Mouse (Mus musculus): ENCODE measurements around the gene Tlr3. TPM values are rescaled to one million over a fixed set of nuclear protein-coding genes. Genes with fewer than 3 reads are reported as not detected.

Gene Tlr3
- polyA plus RNA-seq (2014; fragmentation: Nextera tagmentation; extraction: Ambion mirVana) = 0.65 and 2.0 TPM in 2 replicates

- Histone ChIP-seq H3K9ac (replicated peaks; ENCODE audit: low read length) (no peak within 1 kb of the TSS), H3K27ac (replicated peaks; ENCODE audit: low read depth, low read length) (no peak within 1 kb of the TSS), H3K36me3 (ENCODE audit: control insufficient read depth, insufficient read depth, low read length) (no peaks in the 10 kb centered on the region), H3K4me3 (replicated peaks; ENCODE audit: low read depth, low read length) (peak within 1 kb of the TSS; percentile 3; the same call in 1 of the 2 replicates), H3K4me2 (ENCODE audit: low read length) (peak within 1 kb of the TSS; percentile 53), H3K4me1 (ENCODE audit: control insufficient read depth, insufficient read depth, low read length) (no peaks in the 10 kb centered on the region), H3K9me3 (ENCODE audit: control insufficient read depth, low read length) (no peaks in the 10 kb centered on the region), H3K27me3 (ENCODE audit: control insufficient read depth, insufficient read depth, low read length) (no peaks in the 10 kb centered on the region)
- 74% methylated on average over 2 of the region's 2 CpGs for WGBS
- DNase-seq (no peak), ATAC-seq (ENCODE audit: low FRiP score, low TSS enrichment) (no peak)
These were observed at the start of gene Tlr3 for GRCm38 (mm10) chr8:45410882-45411281. Gene Tlr3, minus strand, starts transcription at chr8:45411080.

- no peak overlapping the region for H3K9ac ChIP-seq (replicated peaks; ENCODE audit: low read length)
- no peak overlapping the region for H3K4me3 ChIP-seq (replicated peaks; ENCODE audit: low read depth, low read length)
- H3K9me3 ChIP-seq (ENCODE audit: control insufficient read depth, low read length) = no peaks in the 10 kb centered on the region
- no peaks in the 10 kb centered on the region for H3K27me3 ChIP-seq (ENCODE audit: control insufficient read depth, insufficient read depth, low read length)
- H3K4me1 ChIP-seq (ENCODE audit: control insufficient read depth, insufficient read depth, low read length) = no peaks in the 10 kb centered on the region
- H3K36me3 ChIP-seq (ENCODE audit: control insufficient read depth, insufficient read depth, low read length) = no peaks in the 10 kb centered on the region
- DNase-seq (no peak), ATAC-seq (ENCODE audit: low FRiP score, low TSS enrichment) (no peak)
- no peak overlapping the region for H3K27ac ChIP-seq (replicated peaks; ENCODE audit: low read depth, low read length)
- H3K4me2 ChIP-seq (ENCODE audit: low read length) = no peak overlapping the region
These were observed 47.0 kb upstream of the Tlr3 start for GRCm38 (mm10) chr8:45457874-45458273.

GRCm38 (mm10) chr8:45454426-45454825 lies 43.5 kb upstream of the Tlr3 start:
- Histone ChIP-seq H3K4me2 (ENCODE audit: low read length) (no peak overlapping the region), H3K4me1 (ENCODE audit: control insufficient read depth, insufficient read depth, low read length) (no peaks in the 10 kb centered on the region), H3K9ac (replicated peaks; ENCODE audit: low read length) (no peak overlapping the region), H3K27me3 (ENCODE audit: control insufficient read depth, insufficient read depth, low read length) (no peaks in the 10 kb centered on the region), H3K27ac (replicated peaks; ENCODE audit: low read depth, low read length) (no peak overlapping the region), H3K36me3 (ENCODE audit: control insufficient read depth, insufficient read depth, low read length) (no peaks in the 10 kb centered on the region), H3K9me3 (ENCODE audit: control insufficient read depth, low read length) (no peaks in the 10 kb centered on the region), H3K4me3 (replicated peaks; ENCODE audit: low read depth, low read length) (no peak overlapping the region)
- ATAC-seq (ENCODE audit: low FRiP score, low TSS enrichment) (peak; percentile 81; the same call in 1 of the 2 replicates), DNase-seq (peak; percentile 92)
- WGBS = 63% methylated on average over 6 of the region's 6 CpGs

- no peak overlapping the region for H3K4me3 ChIP-seq (replicated peaks; ENCODE audit: low read depth, low read length)
- H3K27ac ChIP-seq (replicated peaks; ENCODE audit: low read depth, low read length) = no peak overlapping the region
- no peak overlapping the region for H3K4me2 ChIP-seq (ENCODE audit: low read length)
- no peaks in the 10 kb centered on the region for H3K27me3 ChIP-seq (ENCODE audit: control insufficient read depth, insufficient read depth, low read length)
- H3K9me3 ChIP-seq (ENCODE audit: control insufficient read depth, low read length) = no peaks in the 10 kb centered on the region
- WGBS = 88% methylated on average over 3 of the region's 3 CpGs
- DNase-seq (no peak), ATAC-seq (ENCODE audit: low FRiP score, low TSS enrichment) (no peak)
- H3K36me3 ChIP-seq (ENCODE audit: control insufficient read depth, insufficient read depth, low read length) = no peaks in the 10 kb centered on the region
- no peak overlapping the region for H3K9ac ChIP-seq (replicated peaks; ENCODE audit: low read length)
- H3K4me1 ChIP-seq (ENCODE audit: control insufficient read depth, insufficient read depth, low read length) = no peaks in the 10 kb centered on the region
These were observed 41.2 kb upstream of the Tlr3 start for GRCm38 (mm10) chr8:45452115-45452514.

- Histone ChIP-seq H3K9ac (replicated peaks; ENCODE audit: low read length) (no peak overlapping the region), H3K27ac (replicated peaks; ENCODE audit: low read depth, low read length) (no peak overlapping the region), H3K4me1 (ENCODE audit: control insufficient read depth, insufficient read depth, low read length) (no peaks in the 10 kb centered on the region), H3K36me3 (ENCODE audit: control insufficient read depth, insufficient read depth, low read length) (no peaks in the 10 kb centered on the region), H3K27me3 (ENCODE audit: control insufficient read depth, insufficient read depth, low read length) (no peaks in the 10 kb centered on the region), H3K4me3 (replicated peaks; ENCODE audit: low read depth, low read length) (no peak overlapping the region), H3K9me3 (ENCODE audit: control insufficient read depth, low read length) (no peaks in the 10 kb centered on the region), H3K4me2 (ENCODE audit: low read length) (no peak overlapping the region)
- 90% methylated on average over 3 of the region's 3 CpGs for whole genome bisulfite sequencing
- ATAC-seq (ENCODE audit: low FRiP score, low TSS enrichment) (no peak), DNase-seq (no peak)
These were observed 38.0 kb upstream of the Tlr3 start for GRCm38 (mm10) chr8:45448842-45449241.

GRCm38 (mm10) chr8:45448257-45448656 lies 37.4 kb upstream of the Tlr3 start:
- H3K27ac ChIP-seq (replicated peaks; ENCODE audit: low read depth, low read length) = no peak overlapping the region
- no peaks in the 10 kb centered on the region for H3K27me3 ChIP-seq (ENCODE audit: control insufficient read depth, insufficient read depth, low read length)
- DNase-seq (no peak), ATAC-seq (ENCODE audit: low FRiP score, low TSS enrichment) (no peak)
- H3K36me3 ChIP-seq (ENCODE audit: control insufficient read depth, insufficient read depth, low read length) = no peaks in the 10 kb centered on the region
- 66% methylated on average over 1 of the region's 1 CpGs for WGBS
- H3K9me3 ChIP-seq (ENCODE audit: control insufficient read depth, low read length) = no peaks in the 10 kb centered on the region
- no peak overlapping the region for H3K9ac ChIP-seq (replicated peaks; ENCODE audit: low read length)
- no peak overlapping the region for H3K4me2 ChIP-seq (ENCODE audit: low read length)
- no peaks in the 10 kb centered on the region for H3K4me1 ChIP-seq (ENCODE audit: control insufficient read depth, insufficient read depth, low read length)
- no peak overlapping the region for H3K4me3 ChIP-seq (replicated peaks; ENCODE audit: low read depth, low read length)

- Histone ChIP-seq H3K27ac (replicated peaks; ENCODE audit: low read depth, low read length) (no peak overlapping the region), H3K9me3 (ENCODE audit: control insufficient read depth, low read length) (no peaks in the 10 kb centered on the region), H3K4me2 (ENCODE audit: low read length) (0 out of 2 replicates have a peak overlapping the region, but pooled peaks have one; percentile 11), H3K4me3 (replicated peaks; ENCODE audit: low read depth, low read length) (no peak overlapping the region), H3K4me1 (ENCODE audit: control insufficient read depth, insufficient read depth, low read length) (no peaks in the 10 kb centered on the region), H3K27me3 (ENCODE audit: control insufficient read depth, insufficient read depth, low read length) (no peaks in the 10 kb centered on the region), H3K36me3 (ENCODE audit: control insufficient read depth, insufficient read depth, low read length) (no peaks in the 10 kb centered on the region), H3K9ac (replicated peaks; ENCODE audit: low read length) (no peak overlapping the region)
- 5% methylated on average over 5 of the region's 5 CpGs for WGBS
- DNase-seq (peak; percentile 87), ATAC-seq (ENCODE audit: low FRiP score, low TSS enrichment) (no peak)
These were observed 28.1 kb upstream of the Tlr3 start for GRCm38 (mm10) chr8:45438899-45439535.

GRCm38 (mm10) chr8:45420151-45420550 lies 9.3 kb upstream of the Tlr3 start:
- 96% methylated on average over 7 of the region's 7 CpGs for WGBS
- ATAC-seq (ENCODE audit: low FRiP score, low TSS enrichment) (no peak), DNase-seq (no peak)
- Histone ChIP-seq H3K27ac (replicated peaks; ENCODE audit: low read depth, low read length) (no peak overlapping the region), H3K9ac (replicated peaks; ENCODE audit: low read length) (no peak overlapping the region), H3K9me3 (ENCODE audit: control insufficient read depth, low read length) (no peaks in the 10 kb centered on the region), H3K36me3 (ENCODE audit: control insufficient read depth, insufficient read depth, low read length) (no peaks in the 10 kb centered on the region), H3K4me3 (replicated peaks; ENCODE audit: low read depth, low read length) (no peak overlapping the region), H3K27me3 (ENCODE audit: control insufficient read depth, insufficient read depth, low read length) (no peaks in the 10 kb centered on the region), H3K4me2 (ENCODE audit: low read length) (no peak overlapping the region), H3K4me1 (ENCODE audit: control insufficient read depth, insufficient read depth, low read length) (no peaks in the 10 kb centered on the region)

- Histone ChIP-seq H3K9me3 (ENCODE audit: control insufficient read depth, low read length) (no peaks in the 10 kb centered on the region), H3K4me2 (ENCODE audit: low read length) (no peak overlapping the region), H3K4me1 (ENCODE audit: control insufficient read depth, insufficient read depth, low read length) (no peaks in the 10 kb centered on the region), H3K4me3 (replicated peaks; ENCODE audit: low read depth, low read length) (no peak overlapping the region), H3K9ac (replicated peaks; ENCODE audit: low read length) (no peak overlapping the region), H3K36me3 (ENCODE audit: control insufficient read depth, insufficient read depth, low read length) (no peaks in the 10 kb centered on the region), H3K27me3 (ENCODE audit: control insufficient read depth, insufficient read depth, low read length) (no peaks in the 10 kb centered on the region), H3K27ac (replicated peaks; ENCODE audit: low read depth, low read length) (no peak overlapping the region)
- ATAC-seq (ENCODE audit: low FRiP score, low TSS enrichment) (no peak), DNase-seq (no peak)
- WGBS = 87% methylated on average over 7 of the region's 7 CpGs
These were observed 4.1 kb upstream of the Tlr3 start for GRCm38 (mm10) chr8:45414965-45415364.

All from midbrain, embryonic 14.5 days (tissue).